Mouse (Mus musculus): ENCODE measurements around the gene Gm17374. TPM values are rescaled to one million over a fixed set of nuclear protein-coding genes. Genes with fewer than 3 reads are reported as not detected.
"Not testable (repeated sequence)": the region's sequence is repeated elsewhere in the genome, so short reads cannot be mapped to it uniquely, and the experiment has no call there.

The Gm17374 gene
- polyA plus RNA-seq, 1 experiment from 2014 or later: not detected

DNA sequence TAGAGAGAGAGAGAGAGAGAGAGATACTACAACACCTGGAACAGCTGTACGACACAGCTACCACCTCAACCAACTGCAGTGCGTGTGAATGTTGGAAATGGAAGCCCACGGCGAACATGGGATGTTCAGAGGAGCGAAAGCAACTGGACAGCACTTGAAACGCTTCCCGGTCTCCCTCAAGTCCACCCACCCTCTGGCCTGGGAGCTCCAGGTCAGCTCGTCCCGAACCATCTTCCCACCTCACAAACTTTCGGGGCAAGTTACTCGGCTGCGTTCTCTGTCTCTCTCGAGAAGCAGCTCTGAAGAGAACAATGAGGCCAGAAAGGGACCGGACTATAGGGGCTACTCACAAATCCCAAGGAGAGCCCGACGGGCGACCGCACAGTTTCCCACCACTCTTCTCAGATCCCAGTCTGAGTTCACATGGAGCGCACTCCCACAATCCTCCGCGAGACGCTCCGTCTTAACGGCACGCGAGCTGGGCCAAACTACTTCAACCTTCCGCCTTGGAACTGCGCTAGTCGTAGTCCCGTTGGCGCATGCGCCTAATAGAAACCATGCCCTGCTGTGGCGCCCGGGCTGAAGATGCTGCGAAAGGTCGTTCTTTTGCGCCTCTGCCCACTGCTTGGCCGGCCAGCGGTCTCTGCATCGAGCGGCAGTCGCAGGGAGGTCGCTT lies 18.4 kb downstream of the Gm17374 start, which contains the start of the genes Esf1 and Ndufaf5:
Gene Esf1, minus strand, starts transcription at position 438 of the 676 bp plus-strand sequence.
Gene Ndufaf5, plus strand, starts transcription at position 523 of the 676 bp plus-strand sequence.
- Histone ChIP-seq H3K36me3 (ENCODE audit: control insufficient read depth, insufficient read depth, low read length) (peaks cover 4% of the 10 kb centered on the region), H3K4me2 (peak within 1 kb of the TSS; percentile 81), H3K9me3 (ENCODE audit: control insufficient read depth, low read length) (no peaks in the 10 kb centered on the region), H3K27ac (ENCODE audit: low read depth, low read length) (peak within 1 kb of the TSS; percentile 82), H3K27me3 (replicated peaks; ENCODE audit: control insufficient read depth, insufficient read depth, low read length) (no peaks in the 10 kb centered on the region), H3K4me3 (ENCODE audit: low read depth, low read length) (peak within 1 kb of the TSS; percentile 96), H3K9ac (ENCODE audit: low read depth, low read length) (peak within 1 kb of the TSS; percentile 92), H3K4me1 (replicated peaks; ENCODE audit: control insufficient read depth, insufficient read depth, low read length) (peaks cover 10% of the 10 kb centered on the region)
- ATAC-seq (replicated peaks; ENCODE audit: low FRiP score): peak; percentile 96
- DNase-seq (ENCODE audit: low spot score): peak; percentile 85
- under 1% methylated on average over 43 of the region's 43 CpGs for WGBS

GRCm38 (mm10) chr2:140170803-140171553 lies 19.1 kb downstream of the Gm17374 start:
- no peak for DNase-seq (ENCODE audit: low spot score)

GRCm38 (mm10) chr2:140185685-140186210 lies 33.9 kb downstream of the Gm17374 start:
- H3K4me1 ChIP-seq (replicated peaks; ENCODE audit: control insufficient read depth, insufficient read depth, low read length); H3K36me3 ChIP-seq (ENCODE audit: control insufficient read depth, insufficient read depth, low read length); H3K9me3 ChIP-seq (ENCODE audit: control insufficient read depth, low read length); H3K9ac ChIP-seq (ENCODE audit: low read depth, low read length); H3K4me2 ChIP-seq; H3K27me3 ChIP-seq (replicated peaks; ENCODE audit: control insufficient read depth, insufficient read depth, low read length); H3K27ac ChIP-seq (ENCODE audit: low read depth, low read length); DNase-seq (ENCODE audit: low spot score); ATAC-seq (replicated peaks; ENCODE audit: low FRiP score); H3K4me3 ChIP-seq (ENCODE audit: low read depth, low read length): not testable (repeated sequence)
- WGBS: 90% methylated on average over 3 of the region's 3 CpGs

More at GRCm38 (mm10) chr2:140170803-140171553, 19.1 kb downstream of the Gm17374 start:
- WGBS: 5% methylated on average over 28 of the region's 28 CpGs
- H3K36me3 ChIP-seq (ENCODE audit: control insufficient read depth, insufficient read depth, low read length): peaks cover 4% of the 10 kb centered on the region
- no peaks in the 10 kb centered on the region for H3K27me3 ChIP-seq (replicated peaks; ENCODE audit: control insufficient read depth, insufficient read depth, low read length)
- peak; percentile 82 for ATAC-seq (replicated peaks; ENCODE audit: low FRiP score)
- H3K9me3 ChIP-seq (ENCODE audit: control insufficient read depth, low read length): no peaks in the 10 kb centered on the region
- peak overlapping the region; percentile 82 for H3K27ac ChIP-seq (ENCODE audit: low read depth, low read length)
- H3K4me1 ChIP-seq (replicated peaks; ENCODE audit: control insufficient read depth, insufficient read depth, low read length): peaks cover 10% of the 10 kb centered on the region
- H3K4me2 ChIP-seq: peak overlapping the region; percentile 81
- H3K9ac ChIP-seq (ENCODE audit: low read depth, low read length): peak overlapping the region; percentile 92
- peak overlapping the region; percentile 96 for H3K4me3 ChIP-seq (ENCODE audit: low read depth, low read length)

DNA sequence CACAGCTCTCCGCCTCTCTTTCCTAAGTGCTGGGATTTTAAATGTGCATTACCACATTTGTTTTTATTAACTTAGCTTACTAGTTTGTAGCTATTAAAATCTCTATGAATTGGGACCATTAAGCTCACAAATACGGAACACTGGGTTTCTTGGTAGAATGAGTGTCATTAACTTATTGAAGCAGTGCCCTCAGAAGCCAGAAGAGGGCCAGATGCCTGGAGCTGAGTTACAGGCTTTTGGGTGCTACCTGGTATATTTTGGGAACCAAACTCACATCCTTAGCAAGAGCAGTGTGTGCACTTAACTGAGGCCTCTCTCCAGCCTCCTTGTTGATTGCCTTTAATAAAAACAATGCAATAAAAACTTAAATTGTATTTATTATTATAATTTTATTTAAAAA lies 48.9 kb downstream of the Gm17374 start:
- H3K9ac ChIP-seq (ENCODE audit: low read depth, low read length): no peak overlapping the region
- ATAC-seq (replicated peaks; ENCODE audit: low FRiP score) (no peak), DNase-seq (ENCODE audit: low spot score) (no peak)
- no peaks in the 10 kb centered on the region for H3K27me3 ChIP-seq (replicated peaks; ENCODE audit: control insufficient read depth, insufficient read depth, low read length)
- 87% methylated on average over 2 of the region's 2 CpGs for WGBS
- 0 out of 2 replicates have a peak, but pooled peaks cover 2% of the 10 kb centered on the region for H3K4me1 ChIP-seq (replicated peaks; ENCODE audit: control insufficient read depth, insufficient read depth, low read length)
- no peak overlapping the region for H3K4me3 ChIP-seq (ENCODE audit: low read depth, low read length)
- no peaks in the 10 kb centered on the region for H3K9me3 ChIP-seq (ENCODE audit: control insufficient read depth, low read length)
- H3K27ac ChIP-seq (ENCODE audit: low read depth, low read length): no peak overlapping the region
- no peaks in the 10 kb centered on the region; the same call in 1 of the 2 replicates for H3K36me3 ChIP-seq (ENCODE audit: control insufficient read depth, insufficient read depth, low read length)
- no peak overlapping the region for H3K4me2 ChIP-seq

DNA sequence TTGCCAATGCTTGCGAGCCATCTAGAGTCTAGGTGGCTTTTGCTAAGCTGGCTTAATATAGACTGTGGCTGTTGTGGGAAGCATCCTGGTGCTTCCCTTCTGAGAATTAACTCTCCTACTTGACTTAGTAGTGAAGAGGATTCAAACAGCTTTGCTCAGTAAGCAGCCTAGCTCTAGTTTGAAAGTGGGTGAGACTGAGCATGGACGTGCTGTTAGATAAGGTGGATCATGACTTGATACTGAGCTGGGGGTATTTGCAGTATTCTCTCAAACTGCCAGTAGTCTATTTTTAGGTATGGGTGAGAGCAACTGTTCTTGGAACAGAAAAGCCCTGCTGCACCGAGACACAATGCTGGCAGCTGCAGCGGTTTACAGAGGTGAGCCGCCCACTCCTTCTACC lies 50.7 kb downstream of the Gm17374 start:
- H3K4me1 ChIP-seq (replicated peaks; ENCODE audit: control insufficient read depth, insufficient read depth, low read length): 0 out of 2 replicates have a peak, but pooled peaks cover 2% of the 10 kb centered on the region
- H3K4me3 ChIP-seq (ENCODE audit: low read depth, low read length): no peak overlapping the region
- H3K4me2 ChIP-seq: no peak overlapping the region
- ATAC-seq (replicated peaks; ENCODE audit: low FRiP score) (peak; percentile 37), DNase-seq (ENCODE audit: low spot score) (no peak)
- no peaks in the 10 kb centered on the region for H3K27me3 ChIP-seq (replicated peaks; ENCODE audit: control insufficient read depth, insufficient read depth, low read length)
- no peak overlapping the region for H3K27ac ChIP-seq (ENCODE audit: low read depth, low read length)
- 71% methylated on average over 5 of the region's 5 CpGs for WGBS
- no peak overlapping the region for H3K9ac ChIP-seq (ENCODE audit: low read depth, low read length)
- no peaks in the 10 kb centered on the region; the same call in 1 of the 2 replicates for H3K36me3 ChIP-seq (ENCODE audit: control insufficient read depth, insufficient read depth, low read length)
- H3K9me3 ChIP-seq (ENCODE audit: control insufficient read depth, low read length): no peaks in the 10 kb centered on the region

Other genes starting within 250 kb of the Gm17374 start
- gene Tasp1, start 85.2 kb upstream of the Gm17374 start, polyA plus RNA-seq (2014; fragmentation: Nextera tagmentation; extraction: Ambion mirVana): 26.3 and 29.5 TPM in 2 replicates
- 31.0 and 32.8 TPM in 2 replicates for gene Esf1, start 18.5 kb downstream of the Gm17374 start, polyA plus RNA-seq (2014; fragmentation: Nextera tagmentation; extraction: Ambion mirVana)
- gene Ndufaf5, start 18.6 kb downstream of the Gm17374 start, polyA plus RNA-seq (2014; fragmentation: Nextera tagmentation; extraction: Ambion mirVana): 18.7 and 19.4 TPM in 2 replicates
- gene Sel1l2, start 237.7 kb downstream of the Gm17374 start, polyA plus RNA-seq (2014; fragmentation: Nextera tagmentation; extraction: Ambion mirVana): not detected in 2 replicates
- gene Macrod2, start 243.3 kb downstream of the Gm17374 start, polyA plus RNA-seq (2014; fragmentation: Nextera tagmentation; extraction: Ambion mirVana): 19.9 and 20.6 TPM in 2 replicates